Mouse (Mus musculus) embryonic facial prominence, embryonic 11.5 days (tissue): Measurements from ENCODE around the gene Hipk3. TPM values are rescaled to one million over a fixed set of nuclear protein-coding genes. Genes with fewer than 3 reads are reported as not detected.

ENCODE experiments used
- ATAC-seq: fragments of 200-750 bp; cut with Nextera tagmentation; replicated peaks from 2 replicates; pipeline ENCODE4 v1.8.0; 2017; ENCODE audit warnings: low read depth; ENCODE audit not compliant: insufficient number of reproducible peaks, low FRiP score, low TSS enrichment
- DNase-seq: peaks from one replicate; pipeline ENCODE4 v3.0.0-alpha.2; 2015; ENCODE audit warnings: low spot score
- H3K27ac ChIP-seq: fragments of 300-500 bp; sonication (generic); replicated peaks from 2 replicates; pipeline ENCODE4 v1.5.1; 2014; ENCODE audit warnings: mild to moderate bottlenecking, low read depth, low read length, control low read depth
- H3K27me3 ChIP-seq: fragments of 300-500 bp; sonication (generic); 2 replicates; pipeline ENCODE4 v1.6.1; 2014; ENCODE audit warnings: mild to moderate bottlenecking, low read length, moderate library complexity, mixed read lengths; ENCODE audit not compliant: control insufficient read depth, insufficient read depth
- H3K36me3 ChIP-seq: fragments of 300-500 bp; sonication (generic); replicated peaks from 2 replicates; pipeline ENCODE4 v1.6.1; 2014; ENCODE audit warnings: low read depth, mild to moderate bottlenecking, low read length, moderate library complexity, mixed read lengths; ENCODE audit not compliant: control insufficient read depth, insufficient read depth
- H3K4me1 ChIP-seq: fragments of 300-500 bp; sonication (generic); 2 replicates; pipeline ENCODE4 v1.6.1; 2014; ENCODE audit warnings: low read length, mixed read lengths; ENCODE audit not compliant: control insufficient read depth, insufficient read depth
- H3K4me2 ChIP-seq: fragments of 300-500 bp; sonication (generic); 2 replicates; pipeline ENCODE4 v1.6.1; 2014; ENCODE audit warnings: low read depth, mild to moderate bottlenecking, control low read depth, low read length, moderate library complexity
- H3K4me3 ChIP-seq: fragments of 300-500 bp; sonication (generic); 2 replicates; pipeline ENCODE4 v1.5.1; 2014; ENCODE audit warnings: low read depth, low read length, control low read depth
- H3K9ac ChIP-seq: fragments of 300-500 bp; sonication (generic); replicated peaks from 2 replicates; pipeline ENCODE4 v1.6.1; 2014; ENCODE audit warnings: mild to moderate bottlenecking, control low read depth, low read length
- H3K9me3 ChIP-seq: fragments of 300-500 bp; sonication (generic); replicated peaks from 2 replicates; pipeline ENCODE4 v1.6.1; 2016; ENCODE audit warnings: mild to moderate bottlenecking, low read length, inconsistent platforms, mixed read lengths; ENCODE audit not compliant: control insufficient read depth
- WGBS: fragments of 180-500 bp; shearing (Covaris S2); extraction: QIAGEN DNeasy Blood & Tissue Kit; methylation state at CpG from one replicate; pipeline ENCODE4 v1.1.7; 2014; 5-methylcytosine and 5-hydroxymethylcytosine counted together
- polyA plus RNA-seq: library from polyadenylated mRNA; unstranded; fragments of >200 nt; fragmentation: Nextera tagmentation; extraction: Ambion mirVana; gene quantifications from 2 replicates; pipeline ENCODE4 v1.2.1, GENCODE M21; 2014

Hipk3 gene
- 15.3 and 17.5 TPM in 2 replicates for polyA plus RNA-seq

GRCm38 (mm10) chr2:104493951-104494800 lies at the start of gene Hipk3:
Gene Hipk3 (minus strand): TSS chr2:104494446.
- DNase-seq (peak; percentile 91), ATAC-seq (peak; percentile 92)
- H3K9me3 ChIP-seq: no peaks in the 10 kb centered on the region
- no peaks in the 10 kb centered on the region; the same call in none of the 2 replicates for H3K4me1 ChIP-seq
- H3K4me3 ChIP-seq: peak within 1 kb of the TSS; percentile 91
- under 1% methylated on average over 77 of the region's 98 CpGs for WGBS
- peak within 1 kb of the TSS; percentile 95 for H3K27ac ChIP-seq
- H3K9ac ChIP-seq: peak within 1 kb of the TSS; percentile 92
- H3K4me2 ChIP-seq: peak within 1 kb of the TSS; percentile 72
- H3K36me3 ChIP-seq: no peaks in the 10 kb centered on the region
- H3K27me3 ChIP-seq: no peaks in the 10 kb centered on the region

DNA sequence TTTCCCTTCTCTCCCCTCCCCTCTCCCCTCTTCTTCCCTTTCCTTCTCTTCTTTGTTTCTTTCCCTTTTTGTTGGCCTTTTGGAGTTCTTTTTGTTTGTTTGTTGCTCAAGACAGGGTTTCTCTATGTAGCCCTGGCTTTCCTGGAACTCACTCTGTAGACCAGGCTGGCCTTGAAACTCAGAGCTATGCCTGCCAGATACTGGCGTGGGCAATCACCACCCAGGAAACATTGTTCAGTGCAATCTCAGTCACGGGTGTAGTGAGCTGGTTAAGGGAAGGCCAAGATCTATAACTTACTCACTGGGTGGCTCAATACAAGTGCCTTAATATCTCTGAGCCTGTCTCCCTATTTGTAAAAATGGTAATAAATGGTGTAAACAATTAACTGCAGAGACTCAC lies 46.0 kb upstream of the Hipk3 start:
- 65% methylated on average over 2 of the region's 2 CpGs for WGBS
- DNase-seq: no peak

DNA sequence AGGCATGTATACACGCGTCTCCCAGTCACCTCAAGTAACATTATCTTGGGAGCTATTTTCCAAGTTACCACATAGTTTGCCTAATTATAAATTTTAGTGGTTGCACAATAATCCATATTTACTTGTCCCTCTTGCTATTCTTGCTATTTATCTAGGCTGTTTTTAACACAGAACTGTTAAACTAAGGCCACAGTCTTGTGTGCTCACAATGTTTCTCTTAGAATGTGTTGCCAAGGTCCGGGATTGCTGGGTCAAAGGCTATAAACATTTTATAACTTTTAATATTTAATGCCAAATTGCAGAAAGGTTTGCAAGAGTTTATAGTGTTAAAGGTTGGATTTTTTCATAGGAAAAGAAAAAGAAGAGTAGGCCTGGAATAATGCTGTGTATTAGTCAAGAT lies 40.5 kb upstream of the Hipk3 start:
- no peaks in the 10 kb centered on the region for H3K27me3 ChIP-seq
- 90% methylated on average over 3 of the region's 3 CpGs for WGBS
- no peak for ATAC-seq
- no peak overlapping the region for H3K4me3 ChIP-seq
- no peak overlapping the region for H3K4me2 ChIP-seq
- no peak overlapping the region for H3K9ac ChIP-seq
- no peaks in the 10 kb centered on the region for H3K36me3 ChIP-seq
- no peak overlapping the region for H3K27ac ChIP-seq
- no peaks in the 10 kb centered on the region for H3K9me3 ChIP-seq
- DNase-seq: no peak
- no peaks in the 10 kb centered on the region for H3K4me1 ChIP-seq

More for the DNA sequence above, 46.0 kb upstream of the Hipk3 start:
- no peaks in the 10 kb centered on the region for H3K27me3 ChIP-seq
- H3K27ac ChIP-seq: no peak overlapping the region
- no peak overlapping the region for H3K9ac ChIP-seq
- no peaks in the 10 kb centered on the region for H3K36me3 ChIP-seq
- no peak overlapping the region for H3K4me3 ChIP-seq
- H3K4me1 ChIP-seq: no peaks in the 10 kb centered on the region
- no peak for ATAC-seq
- no peak overlapping the region for H3K4me2 ChIP-seq
- H3K9me3 ChIP-seq: no peaks in the 10 kb centered on the region

- DNase-seq (no peak), ATAC-seq (no peak)
- Histone ChIP-seq H3K4me3 (no peak overlapping the region), H3K27ac (no peak overlapping the region), H3K36me3 (no peaks in the 10 kb centered on the region), H3K27me3 (no peaks in the 10 kb centered on the region), H3K4me2 (no peak overlapping the region), H3K9me3 (no peaks in the 10 kb centered on the region), H3K9ac (no peak overlapping the region), H3K4me1 (no peaks in the 10 kb centered on the region)
- WGBS: 74% methylated on average over 1 of the region's 1 CpGs
Observed at GRCm38 (mm10) chr2:104532548-104532947, 38.3 kb upstream of the Hipk3 start.

GRCm38 (mm10) chr2:104526559-104526958 lies 32.3 kb upstream of the Hipk3 start:
- H3K4me1 ChIP-seq: no peaks in the 10 kb centered on the region
- ATAC-seq (no peak), DNase-seq (no peak)
- H3K9ac ChIP-seq: no peak overlapping the region
- H3K4me3 ChIP-seq: no peak overlapping the region
- no peaks in the 10 kb centered on the region for H3K36me3 ChIP-seq
- no peaks in the 10 kb centered on the region for H3K9me3 ChIP-seq
- H3K4me2 ChIP-seq: no peak overlapping the region
- no peak overlapping the region for H3K27ac ChIP-seq
- no peaks in the 10 kb centered on the region for H3K27me3 ChIP-seq
- 56% methylated on average over 3 of the region's 3 CpGs for WGBS

DNA sequence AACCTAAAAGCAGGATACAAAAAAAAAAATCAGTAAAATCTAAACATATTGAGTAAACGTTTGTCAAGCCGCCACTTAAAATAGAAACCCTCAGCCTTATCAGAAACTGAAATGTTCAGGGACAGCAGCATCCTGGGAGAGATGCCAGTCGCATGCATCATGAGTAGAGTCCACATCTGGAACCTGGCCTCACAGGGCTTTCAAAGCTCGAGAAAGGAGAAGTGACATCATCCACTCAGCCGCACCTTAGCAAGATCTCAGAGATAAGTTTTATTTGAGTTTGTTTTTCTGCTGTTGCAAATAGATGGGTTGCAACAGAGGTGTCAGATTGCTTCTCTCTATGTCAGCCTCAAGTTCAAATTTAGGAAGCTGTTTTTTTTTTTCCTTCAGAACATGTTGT lies 31.3 kb upstream of the Hipk3 start:
- Histone ChIP-seq H3K4me2 (no peak overlapping the region), H3K4me3 (no peak overlapping the region), H3K9me3 (no peaks in the 10 kb centered on the region), H3K4me1 (no peaks in the 10 kb centered on the region), H3K9ac (no peak overlapping the region), H3K27ac (no peak overlapping the region), H3K27me3 (no peaks in the 10 kb centered on the region), H3K36me3 (no peaks in the 10 kb centered on the region)
- 68% methylated on average over 5 of the region's 5 CpGs for WGBS
- ATAC-seq (no peak), DNase-seq (peak; percentile 28)

- DNase-seq (no peak), ATAC-seq (no peak)
- no peak overlapping the region for H3K4me3 ChIP-seq
- no peak overlapping the region for H3K27ac ChIP-seq
- H3K27me3 ChIP-seq: no peaks in the 10 kb centered on the region
- H3K4me2 ChIP-seq: no peak overlapping the region
- H3K36me3 ChIP-seq: no peaks in the 10 kb centered on the region
- no peaks in the 10 kb centered on the region for H3K4me1 ChIP-seq
- no peaks in the 10 kb centered on the region for H3K9me3 ChIP-seq
- H3K9ac ChIP-seq: no peak overlapping the region
- WGBS: 85% methylated on average over 8 of the region's 8 CpGs
Observed at GRCm38 (mm10) chr2:104511622-104512021, 17.4 kb upstream of the Hipk3 start.

DNA sequence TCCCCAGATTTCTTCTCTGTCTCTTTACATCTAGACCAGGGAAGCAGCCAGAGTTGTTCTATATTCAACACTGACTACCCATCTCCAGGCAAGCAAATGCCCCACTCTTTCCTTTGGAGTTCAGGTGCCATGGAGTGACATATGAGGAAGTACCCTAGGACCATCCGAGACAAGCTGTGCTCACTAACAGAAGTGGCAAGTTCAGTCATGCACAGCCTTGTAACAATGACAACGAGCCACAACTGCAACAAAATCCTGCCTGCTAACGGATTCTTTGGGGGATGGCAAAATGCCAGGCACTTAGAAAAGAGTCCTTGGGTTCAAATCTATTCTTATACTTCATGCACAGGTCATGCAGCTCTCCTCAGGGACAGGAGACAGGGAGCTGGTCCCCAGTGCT lies 8.1 kb upstream of the Hipk3 start:
- Histone ChIP-seq H3K4me1 (no peaks in the 10 kb centered on the region), H3K27ac (no peak overlapping the region), H3K4me2 (no peak overlapping the region), H3K9ac (no peak overlapping the region), H3K36me3 (no peaks in the 10 kb centered on the region), H3K27me3 (no peaks in the 10 kb centered on the region), H3K4me3 (no peak overlapping the region), H3K9me3 (no peaks in the 10 kb centered on the region)
- 72% methylated on average over 3 of the region's 3 CpGs for WGBS
- DNase-seq (no peak), ATAC-seq (no peak)
